Mouse (Mus musculus) adrenal gland, adult 8-10 months (tissue): Measurements from ENCODE around the gene Shmt2. TPM values are rescaled to one million over a fixed set of nuclear protein-coding genes. Genes with fewer than 3 reads are reported as not detected.

Experiments used
- DNase-seq: peaks from one replicate; pipeline ENCODE4 v3.0.0; 2022
- total RNA-seq, 4 experiments: library from RNA; stranded (reverse); gene quantifications; 2 replicates each; pipeline ENCODE4 v1.2.4; 2022

The Shmt2 gene
- total RNA-seq, 4 experiments from 2014 or later: 45.3 to 56.0 (median 49.8) TPM

DNA sequence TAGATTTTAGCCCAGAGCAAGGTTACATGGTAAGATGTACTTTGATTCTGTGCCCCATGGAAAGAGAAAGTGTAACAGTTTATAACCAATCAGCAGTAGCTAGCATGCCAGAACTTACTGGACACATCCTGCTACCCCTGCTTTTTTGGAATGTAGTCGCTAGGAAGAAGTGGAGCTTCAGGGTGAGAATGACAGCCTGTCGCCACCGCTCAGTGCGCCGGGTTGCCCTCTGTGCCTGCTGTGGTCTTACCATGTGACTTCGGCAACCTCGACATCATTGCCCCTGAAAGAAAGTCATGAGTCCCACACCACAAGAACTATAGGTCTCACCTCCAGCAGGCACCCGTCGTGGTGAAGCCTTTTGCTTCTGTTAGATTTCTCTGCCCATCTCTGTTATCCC is 49.5 kb downstream of the Shmt2 start:
- DNase-seq: no peak

- DNase-seq: no peak
Observed at GRCm38 (mm10) chr10:127471281-127471988, 50.8 kb downstream of the Shmt2 start.

Other genes with a start within 250 kb of the Shmt2 start
- 10 to 100 TPM; 43.1 to 84.1 (median 62.3) TPM for gene Mbd6, start 233.4 kb downstream of the Shmt2 start, total RNA-seq
- 100 to 1,000 TPM in 1 of 4 experiments, 10 to 100 TPM in 3; 79.7 to 107 (median 92.0) TPM for gene Mars, start 210.7 kb downstream of the Shmt2 start, total RNA-seq
- 1 to 10 TPM; 2.2 to 5.0 (median 3.6) TPM for gene Arhgap9, start 200.5 kb downstream of the Shmt2 start, total RNA-seq
- 1 to 10 TPM; 4.4 to 6.4 (median 5.2) TPM for gene Gli1, start 180.5 kb downstream of the Shmt2 start, total RNA-seq
- under 1 TPM in 1 of 4 experiments, not detected in 3; 0.11 TPM for gene Inhbe, start 168.0 kb downstream of the Shmt2 start, total RNA-seq
- not detected for gene Inhbc, start 152.0 kb downstream of the Shmt2 start, total RNA-seq
- gene R3hdm2, start 142.1 kb downstream of the Shmt2 start, total RNA-seq: 100 to 1,000 TPM; 116 to 158 (median 131) TPM
- 1 to 10 TPM in 3 of 4 experiments, under 1 TPM in 1; 0.87 to 4.6 (median 3.7) TPM for gene Stac3, start 20.8 kb downstream of the Shmt2 start, total RNA-seq
- gene Ndufa4l2, start 7.5 kb downstream of the Shmt2 start, total RNA-seq: 10 to 100 TPM; 42.4 to 64.4 (median 50.7) TPM
- gene Nxph4, start 12.1 kb upstream of the Shmt2 start, total RNA-seq: 10 to 100 TPM in 3 of 4 experiments, 1 to 10 TPM in 1; 8.3 to 16.8 (median 13.2) TPM
- gene Lrp1, start 98.7 kb upstream of the Shmt2 start, total RNA-seq: 100 to 1,000 TPM; 212 to 271 (median 242) TPM
- 100 to 1,000 TPM in 3 of 4 experiments, 10 to 100 TPM in 1; 96.7 to 113 (median 107) TPM for gene Stat6, start 120.5 kb upstream of the Shmt2 start, total RNA-seq
- gene Nemp1, start 144.5 kb upstream of the Shmt2 start, total RNA-seq: 10 to 100 TPM in 2 of 4 experiments, 1 to 10 TPM in 2; 6.3 to 10.6 (median 9.6) TPM
- gene Nab2, start 146.1 kb upstream of the Shmt2 start, total RNA-seq: 10 to 100 TPM; 20.0 to 33.6 (median 26.8) TPM
- gene Myo1a, start 182.7 kb upstream of the Shmt2 start, total RNA-seq: 10 to 100 TPM in 2 of 4 experiments, under 1 TPM in 2; 0.75 to 72.1 (median 30.0) TPM
- not detected for gene Tac2, start 202.0 kb upstream of the Shmt2 start, total RNA-seq
- gene Zbtb39, start 217.1 kb upstream of the Shmt2 start, total RNA-seq: 10 to 100 TPM; 11.9 to 20.9 (median 15.8) TPM
- gene Gpr182, start 229.3 kb upstream of the Shmt2 start, total RNA-seq: 10 to 100 TPM in 3 of 4 experiments, 1 to 10 TPM in 1; 9.8 to 13.2 (median 10.4) TPM
- gene Rdh1, start 237.3 kb upstream of the Shmt2 start, total RNA-seq: 1 to 10 TPM; 4.0 to 5.4 (median 4.4) TPM
- 1 to 10 TPM; 4.8 to 9.8 (median 6.6) TPM for gene Rdh16f1, start 237.3 kb upstream of the Shmt2 start, total RNA-seq